Mouse (Mus musculus) embryonic facial prominence, embryonic 11.5 days (tissue): ENCODE data around the gene Otub1. TPM values are rescaled to one million over a fixed set of nuclear protein-coding genes. Genes with fewer than 3 reads are reported as not detected.

Source experiments
- polyA plus RNA-seq: library from polyadenylated mRNA; unstranded; fragments of >200 nt; fragmentation: Nextera tagmentation; extraction: Ambion mirVana; gene quantifications from 2 replicates; pipeline ENCODE4 v1.2.1, GENCODE M21; 2014

The Otub1 gene
- polyA plus RNA-seq, 1 experiment from 2014 or later = 217 TPM

Other genes starting within 250 kb of the Otub1 start
- gene Ppp1r14b, start 231.3 kb downstream of the Otub1 start, polyA plus RNA-seq = 247 and 268 TPM in 2 replicates
- gene Plcb3, start 229.8 kb downstream of the Otub1 start, polyA plus RNA-seq = 22.6 and 26.8 TPM in 2 replicates
- 65.1 and 65.2 TPM in 2 replicates for gene Fkbp2, start 225.8 kb downstream of the Otub1 start, polyA plus RNA-seq
- 26.7 and 30.5 TPM in 2 replicates for gene Vegfb, start 218.7 kb downstream of the Otub1 start, polyA plus RNA-seq
- gene Dnajc4, start 213.7 kb downstream of the Otub1 start, polyA plus RNA-seq = 16.1 and 18.0 TPM in 2 replicates
- gene Nudt22, start 210.2 kb downstream of the Otub1 start, polyA plus RNA-seq = 19.5 and 19.6 TPM in 2 replicates
- 8.0 and 11.7 TPM in 2 replicates for gene Trpt1, start 210.2 kb downstream of the Otub1 start, polyA plus RNA-seq
- 6.3 and 6.6 TPM in 2 replicates for gene Fermt3, start 186.8 kb downstream of the Otub1 start, polyA plus RNA-seq
- 400 and 412 TPM in 2 replicates for gene Stip1, start 166.3 kb downstream of the Otub1 start, polyA plus RNA-seq
- 5.0 and 6.9 TPM in 2 replicates for gene Macrod1, start 149.5 kb downstream of the Otub1 start, polyA plus RNA-seq
- 3.0 and 4.4 TPM in 2 replicates for gene Flrt1, start 100.6 kb downstream of the Otub1 start, polyA plus RNA-seq
- 741 and 769 TPM in 2 replicates for gene Cox8a, start 11.3 kb upstream of the Otub1 start, polyA plus RNA-seq
- 82.9 and 88.0 TPM in 2 replicates for gene Naa40, start 34.9 kb upstream of the Otub1 start, polyA plus RNA-seq
- 17.6 and 18.8 TPM in 2 replicates for gene Rcor2, start 61.0 kb upstream of the Otub1 start, polyA plus RNA-seq
- gene Mark2, start 135.5 kb upstream of the Otub1 start, polyA plus RNA-seq = 32.4 and 39.4 TPM in 2 replicates
- 22.4 and 24.8 TPM in 2 replicates for gene Spindoc, start 176.7 kb upstream of the Otub1 start, polyA plus RNA-seq
- gene 2700081O15Rik, start 211.3 kb upstream of the Otub1 start, polyA plus RNA-seq = 10.4 and 11.4 TPM in 2 replicates